Mouse (Mus musculus) E14TG2a.4 (cell line): ENCODE results near the gene Cadps.

Source experiments
- H3K27me3 ChIP-seq: 2 replicates; pipeline ENCODE4 v1.6.1; 2014; ENCODE audit warnings: low read length, control low read depth; ENCODE audit not compliant: insufficient read depth
- H3K36me3 ChIP-seq: 2 replicates; pipeline ENCODE4 v1.6.1; 2014; ENCODE audit warnings: low read length, control low read depth; ENCODE audit not compliant: insufficient read depth
- H3K4me1 ChIP-seq: replicated peaks from 2 replicates; pipeline ENCODE4 v1.6.1; 2014; ENCODE audit warnings: low read depth, low read length, control low read depth
- H3K4me3 ChIP-seq: replicated peaks from 2 replicates; pipeline ENCODE4 v1.5.1; 2014; ENCODE audit warnings: mild to moderate bottlenecking, low read length
- H3K9me3 ChIP-seq: 2 replicates; pipeline ENCODE4 v1.6.1; 2014; ENCODE audit warnings: low read length, control low read depth
- CTCF ChIP-seq: conservative IDR thresholded peaks from 2 replicates; pipeline ENCODE4 v1.5.1; 2014; ENCODE audit warnings: low read length
- NANOG ChIP-seq: IDR thresholded peaks from 2 replicates; pipeline ENCODE4 v1.6.1; 2014; ENCODE audit warnings: borderline replicate concordance, low read length, mixed read lengths
- POU5F1 ChIP-seq: IDR thresholded peaks from 2 replicates; pipeline ENCODE4 v1.6.1; 2014; ENCODE audit warnings: low read length, borderline replicate concordance

Gene Cadps

GRCm38 (mm10) chr14:12707395-12707794 lies 115.5 kb downstream of the Cadps start:
- Histone ChIP-seq H3K4me3 (no peak overlapping the region), H3K9me3 (no peaks in the 10 kb centered on the region), H3K4me1 (no peaks in the 10 kb centered on the region), H3K27me3 (no peaks in the 10 kb centered on the region), H3K36me3 (no peaks in the 10 kb centered on the region)
- TF ChIP-seq NANOG, result no peak
- no peak for TF ChIP-seq CTCF
- no peak for TF ChIP-seq POU5F1

GRCm38 (mm10) chr14:12704461-12704860 lies 118.4 kb downstream of the Cadps start:
- no peaks in the 10 kb centered on the region for H3K36me3 ChIP-seq
- no peaks in the 10 kb centered on the region for H3K27me3 ChIP-seq
- H3K4me3 ChIP-seq, result no peak overlapping the region
- H3K9me3 ChIP-seq, result no peaks in the 10 kb centered on the region
- no peaks in the 10 kb centered on the region for H3K4me1 ChIP-seq
- no peak for TF ChIP-seq POU5F1
- no peak for TF ChIP-seq CTCF
- no peak for TF ChIP-seq NANOG

- H3K36me3 ChIP-seq, result no peaks in the 10 kb centered on the region
Observed at GRCm38 (mm10) chr14:12690201-12690600, 132.7 kb downstream of the Cadps start.

GRCm38 (mm10) chr14:12685015-12685414 lies 137.9 kb downstream of the Cadps start:
- TF ChIP-seq POU5F1 (no peak), NANOG (no peak), CTCF (no peak)
- no peaks in the 10 kb centered on the region for H3K36me3 ChIP-seq
- H3K4me1 ChIP-seq, result peaks cover 19% of the 10 kb centered on the region
- no peaks in the 10 kb centered on the region for H3K9me3 ChIP-seq
- H3K4me3 ChIP-seq, result no peak overlapping the region
- H3K27me3 ChIP-seq, result no peaks in the 10 kb centered on the region

More at GRCm38 (mm10) chr14:12690201-12690600, 132.7 kb downstream of the Cadps start:
- TF ChIP-seq NANOG (no peak), POU5F1 (no peak), CTCF (no peak)
- Histone ChIP-seq H3K4me3 (no peak overlapping the region), H3K27me3 (no peaks in the 10 kb centered on the region), H3K4me1 (peaks cover 30% of the 10 kb centered on the region), H3K9me3 (no peaks in the 10 kb centered on the region)

- Histone ChIP-seq H3K27me3 (peaks cover 6% of the 10 kb centered on the region; the same call in 1 of the 2 replicates), H3K36me3 (no peaks in the 10 kb centered on the region), H3K4me1 (peaks cover 4% of the 10 kb centered on the region; the same call in 1 of the 2 replicates), H3K9me3 (no peaks in the 10 kb centered on the region; the same call in 1 of the 2 replicates), H3K4me3 (no peak overlapping the region)
- TF ChIP-seq POU5F1 (no peak), CTCF (no peak), NANOG (no peak)
Observed at GRCm38 (mm10) chr14:12680819-12681638, 141.8 kb downstream of the Cadps start.

GRCm38 (mm10) chr14:12661430-12661829 lies 161.4 kb downstream of the Cadps start:
- Histone ChIP-seq H3K36me3 (no peaks in the 10 kb centered on the region), H3K27me3 (no peaks in the 10 kb centered on the region), H3K9me3 (no peaks in the 10 kb centered on the region), H3K4me1 (no peaks in the 10 kb centered on the region), H3K4me3 (no peak overlapping the region)
- TF ChIP-seq CTCF, result no peak
- no peak for TF ChIP-seq NANOG
- no peak for TF ChIP-seq POU5F1

GRCm38 (mm10) chr14:12657351-12657750 lies 165.5 kb downstream of the Cadps start:
- H3K4me1 ChIP-seq, result no peaks in the 10 kb centered on the region
- H3K27me3 ChIP-seq, result no peaks in the 10 kb centered on the region
- no peaks in the 10 kb centered on the region for H3K36me3 ChIP-seq
- H3K9me3 ChIP-seq, result no peaks in the 10 kb centered on the region
- no peak for TF ChIP-seq CTCF
- TF ChIP-seq NANOG, result no peak
- no peak for TF ChIP-seq POU5F1
- no peak overlapping the region for H3K4me3 ChIP-seq

- Histone ChIP-seq H3K9me3 (no peaks in the 10 kb centered on the region), H3K4me3 (no peak overlapping the region), H3K27me3 (no peaks in the 10 kb centered on the region), H3K4me1 (no peaks in the 10 kb centered on the region), H3K36me3 (no peaks in the 10 kb centered on the region)
- TF ChIP-seq NANOG (no peak), CTCF (no peak), POU5F1 (no peak)
Observed at GRCm38 (mm10) chr14:12642868-12643512, 179.9 kb downstream of the Cadps start.
